Mouse (Mus musculus): ENCODE data around the gene Apeh. TPM values are rescaled to one million over a fixed set of nuclear protein-coding genes. Genes with fewer than 3 reads are reported as not detected.
"Not testable (repeated sequence)": the region's sequence is repeated elsewhere in the genome, so short reads cannot be mapped to it uniquely, and the experiment has no call there.

Gene Apeh
- polyA plus RNA-seq, 1 experiment from 2014 or later = 50.8 TPM

DNA sequence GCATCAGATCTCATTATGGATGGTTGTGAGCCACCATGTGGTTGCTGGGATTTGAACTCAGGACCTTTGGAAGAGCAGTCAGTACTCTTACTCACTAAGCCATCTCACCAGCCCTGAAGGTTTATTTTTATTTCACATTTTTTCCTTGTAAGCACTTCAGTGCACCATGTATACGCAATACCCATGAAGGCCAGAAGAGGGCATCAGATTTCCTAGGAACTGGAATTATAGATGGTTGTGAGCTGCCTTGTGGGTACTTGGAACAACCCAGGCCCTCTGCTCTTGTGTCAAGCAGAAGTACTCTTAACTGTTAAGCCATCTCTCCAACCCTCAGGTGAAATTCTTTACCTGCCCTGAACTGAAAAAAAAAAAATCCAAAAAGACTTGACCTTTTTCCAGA, 41.8 kb upstream of the Apeh start:
- no peak overlapping the region for H3K4me2 ChIP-seq (ENCODE audit: low read length)
- 30% methylated on average over 1 of the region's 1 CpGs for WGBS
- no peak overlapping the region for H3K9ac ChIP-seq (ENCODE audit: low read depth, low read length)
- H3K4me1 ChIP-seq (ENCODE audit: control insufficient read depth, insufficient read depth, low read length) = no peaks in the 10 kb centered on the region
- H3K27me3 ChIP-seq (ENCODE audit: control insufficient read depth, insufficient read depth, low read depth, low read length) = no peaks in the 10 kb centered on the region
- no peaks in the 10 kb centered on the region for H3K9me3 ChIP-seq (replicated peaks; ENCODE audit: control insufficient read depth, low read length, poor library complexity, severe bottlenecking)
- ATAC-seq = no peak
- H3K4me3 ChIP-seq (ENCODE audit: low read depth, low read length) = no peak overlapping the region
- no peak overlapping the region for H3K27ac ChIP-seq (ENCODE audit: low read length)
- peaks cover 11% of the 10 kb centered on the region for H3K36me3 ChIP-seq (ENCODE audit: control insufficient read depth, insufficient read depth, low read length)

DNA sequence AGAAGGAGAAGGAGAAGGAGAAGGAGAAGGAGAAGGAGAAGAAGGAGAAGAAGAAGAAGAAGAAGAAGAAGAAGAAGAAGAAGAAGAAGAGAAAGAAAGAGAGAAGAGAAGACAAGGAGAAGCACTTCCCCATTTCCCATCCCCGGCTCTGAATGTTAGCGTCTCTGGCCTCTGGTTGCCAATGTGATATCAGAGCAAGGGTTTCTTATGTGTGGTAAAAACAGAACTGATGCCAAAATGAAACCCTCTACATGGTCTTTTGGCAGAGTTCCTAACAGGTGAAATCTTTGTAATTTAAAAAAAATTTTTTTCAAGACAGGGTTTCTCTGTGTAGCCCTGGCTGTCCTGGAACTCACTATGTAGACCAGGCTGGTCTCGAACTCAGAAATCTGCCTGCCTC, 41.3 kb upstream of the Apeh start:
- not testable (repeated sequence) for H3K4me1 ChIP-seq (ENCODE audit: control insufficient read depth, insufficient read depth, low read length); H3K9me3 ChIP-seq (replicated peaks; ENCODE audit: control insufficient read depth, low read length, poor library complexity, severe bottlenecking); ATAC-seq; H3K27me3 ChIP-seq (ENCODE audit: control insufficient read depth, insufficient read depth, low read depth, low read length); H3K9ac ChIP-seq (ENCODE audit: low read depth, low read length); H3K4me2 ChIP-seq (ENCODE audit: low read length); H3K4me3 ChIP-seq (ENCODE audit: low read depth, low read length); H3K27ac ChIP-seq (ENCODE audit: low read length)
- peaks cover 11% of the 10 kb centered on the region for H3K36me3 ChIP-seq (ENCODE audit: control insufficient read depth, insufficient read depth, low read length)
- WGBS = 99% methylated on average over 3 of the region's 3 CpGs

DNA sequence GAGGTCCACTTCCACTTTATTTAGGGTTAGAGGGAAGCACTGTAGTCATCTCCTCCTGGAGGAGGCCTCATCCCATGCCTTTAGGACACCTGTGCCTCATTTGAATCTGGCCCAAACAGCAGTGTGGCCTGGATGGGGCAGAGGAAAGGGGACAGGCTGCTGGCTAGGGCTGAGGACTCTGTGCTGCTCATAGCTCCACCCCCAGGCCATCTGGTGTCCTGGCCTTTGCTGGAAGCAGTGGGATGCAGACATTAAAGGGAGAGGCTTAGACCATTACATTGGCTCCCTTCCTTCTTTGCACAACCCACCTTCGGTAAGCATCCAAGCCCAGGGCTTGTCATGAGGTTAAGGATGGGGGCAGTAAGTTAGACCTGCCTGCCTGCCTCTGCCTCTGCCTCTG, 39.1 kb upstream of the Apeh start:
- Histone ChIP-seq H3K27ac (ENCODE audit: low read length) (no peak overlapping the region), H3K4me1 (ENCODE audit: control insufficient read depth, insufficient read depth, low read length) (no peaks in the 10 kb centered on the region), H3K4me2 (ENCODE audit: low read length) (no peak overlapping the region), H3K9ac (ENCODE audit: low read depth, low read length) (no peak overlapping the region), H3K27me3 (ENCODE audit: control insufficient read depth, insufficient read depth, low read depth, low read length) (no peaks in the 10 kb centered on the region), H3K4me3 (ENCODE audit: low read depth, low read length) (no peak overlapping the region), H3K36me3 (ENCODE audit: control insufficient read depth, insufficient read depth, low read length) (peaks cover 2% of the 10 kb centered on the region; the same call in 1 of the 2 replicates), H3K9me3 (replicated peaks; ENCODE audit: control insufficient read depth, low read length, poor library complexity, severe bottlenecking) (no peaks in the 10 kb centered on the region)
- no peak for ATAC-seq
- WGBS = 67% methylated on average over 1 of the region's 1 CpGs

DNA sequence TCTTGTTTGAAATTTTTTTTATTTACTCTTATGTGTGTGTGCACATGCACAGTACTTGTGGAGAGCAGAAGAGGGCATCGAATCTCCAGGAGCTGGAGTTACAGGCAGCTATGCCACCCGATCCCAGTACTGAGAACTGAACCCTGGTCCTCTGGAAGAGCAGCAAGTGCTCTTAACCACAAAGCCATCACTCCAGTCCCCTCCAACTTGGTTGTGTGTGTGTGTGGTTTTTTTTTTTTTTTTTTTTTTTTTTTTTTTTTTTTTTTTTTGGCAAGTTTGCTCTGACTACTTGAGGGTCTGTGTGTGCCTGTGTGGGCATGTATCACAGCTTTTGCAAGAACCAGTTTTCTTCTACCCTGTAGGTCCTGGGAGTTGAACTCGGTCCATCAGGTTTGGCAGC, 38.0 kb upstream of the Apeh start:
- 90% methylated on average over 3 of the region's 3 CpGs for WGBS
- Histone ChIP-seq H3K9me3 (replicated peaks; ENCODE audit: control insufficient read depth, low read length, poor library complexity, severe bottlenecking) (no peaks in the 10 kb centered on the region), H3K4me2 (ENCODE audit: low read length) (no peak overlapping the region), H3K36me3 (ENCODE audit: control insufficient read depth, insufficient read depth, low read length) (peaks cover 2% of the 10 kb centered on the region; the same call in 1 of the 2 replicates), H3K4me1 (ENCODE audit: control insufficient read depth, insufficient read depth, low read length) (no peaks in the 10 kb centered on the region), H3K27me3 (ENCODE audit: control insufficient read depth, insufficient read depth, low read depth, low read length) (no peaks in the 10 kb centered on the region), H3K9ac (ENCODE audit: low read depth, low read length) (no peak overlapping the region), H3K4me3 (ENCODE audit: low read depth, low read length) (no peak overlapping the region), H3K27ac (ENCODE audit: low read length) (no peak overlapping the region)
- no peak for ATAC-seq

DNA sequence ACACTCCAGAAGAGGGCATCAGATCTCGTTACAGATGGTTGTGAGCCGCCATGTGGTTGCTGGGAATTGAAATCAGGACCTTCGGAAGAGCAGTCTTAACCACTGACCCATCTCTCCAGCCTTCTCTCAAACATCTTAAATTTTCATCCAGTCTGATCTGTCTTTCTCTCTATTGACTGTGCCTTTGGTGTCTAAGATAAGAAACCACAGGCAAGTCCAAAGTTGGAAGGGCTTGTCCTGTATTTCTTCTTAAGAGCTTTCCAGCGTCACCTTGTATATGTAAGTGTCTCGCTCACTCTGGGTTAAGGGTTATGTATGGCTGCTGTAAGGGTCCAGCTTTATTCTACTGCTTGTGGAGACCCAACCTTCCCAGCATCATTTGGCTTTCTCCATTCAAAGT, 37.1 kb upstream of the Apeh start:
- Histone ChIP-seq H3K27ac (ENCODE audit: low read length) (no peak overlapping the region), H3K4me1 (ENCODE audit: control insufficient read depth, insufficient read depth, low read length) (no peaks in the 10 kb centered on the region), H3K4me3 (ENCODE audit: low read depth, low read length) (no peak overlapping the region), H3K9me3 (replicated peaks; ENCODE audit: control insufficient read depth, low read length, poor library complexity, severe bottlenecking) (no peaks in the 10 kb centered on the region), H3K27me3 (ENCODE audit: control insufficient read depth, insufficient read depth, low read depth, low read length) (no peaks in the 10 kb centered on the region), H3K9ac (ENCODE audit: low read depth, low read length) (no peak overlapping the region), H3K36me3 (ENCODE audit: control insufficient read depth, insufficient read depth, low read length) (peaks cover 2% of the 10 kb centered on the region; the same call in 1 of the 2 replicates), H3K4me2 (ENCODE audit: low read length) (no peak overlapping the region)
- WGBS = 93% methylated on average over 5 of the region's 5 CpGs
- ATAC-seq = no peak

DNA sequence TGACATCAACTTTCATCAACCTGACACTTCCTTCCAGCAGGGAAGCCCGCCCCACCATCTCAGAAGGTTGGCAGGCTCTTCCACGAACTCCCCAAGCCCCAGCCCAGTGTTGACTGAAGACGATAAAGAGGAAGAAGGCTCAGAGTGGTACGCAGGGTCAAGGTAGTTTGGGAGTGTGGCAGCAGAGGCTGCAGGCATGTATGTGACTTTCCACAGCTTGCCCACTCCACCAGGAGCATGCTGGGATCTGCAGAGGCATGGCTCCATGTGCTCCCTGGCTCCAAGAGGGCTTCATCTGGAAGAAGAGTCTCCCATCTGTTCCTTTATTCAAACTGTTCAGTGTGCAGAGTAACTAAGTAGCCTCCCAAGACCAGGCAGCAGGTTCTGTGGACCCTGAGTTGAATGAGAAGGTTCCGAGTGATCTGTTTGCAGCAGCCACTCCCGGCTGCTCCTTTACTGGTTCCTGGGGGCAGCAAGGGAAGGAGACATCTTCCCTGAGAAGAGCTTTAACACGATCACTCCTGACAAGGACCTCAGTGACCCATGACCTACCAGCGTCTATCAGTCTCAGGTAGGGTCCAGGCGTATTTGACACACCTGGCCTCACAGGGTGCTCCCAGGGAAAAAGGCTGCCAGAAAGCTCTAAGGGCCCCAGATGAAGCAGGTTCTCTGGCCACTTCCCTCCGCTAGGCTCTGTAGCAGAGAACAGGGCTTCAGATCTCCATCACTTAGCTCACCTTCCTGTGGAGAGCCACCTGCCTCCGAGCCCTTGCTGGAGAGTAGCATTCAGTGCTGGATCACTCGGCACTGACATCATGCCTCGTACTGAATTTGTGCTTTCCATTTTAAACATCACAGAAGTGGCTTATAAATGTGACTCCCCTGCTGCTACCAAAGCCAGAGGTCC, 34.9 kb upstream of the Apeh start:
- Histone ChIP-seq H3K4me2 (ENCODE audit: low read length) (no peak overlapping the region), H3K9ac (ENCODE audit: low read depth, low read length) (no peak overlapping the region), H3K27ac (ENCODE audit: low read length) (no peak overlapping the region), H3K4me3 (ENCODE audit: low read depth, low read length) (no peak overlapping the region), H3K36me3 (ENCODE audit: control insufficient read depth, insufficient read depth, low read length) (peaks cover 10% of the 10 kb centered on the region), H3K27me3 (ENCODE audit: control insufficient read depth, insufficient read depth, low read depth, low read length) (no peaks in the 10 kb centered on the region), H3K4me1 (ENCODE audit: control insufficient read depth, insufficient read depth, low read length) (no peaks in the 10 kb centered on the region), H3K9me3 (replicated peaks; ENCODE audit: control insufficient read depth, low read length, poor library complexity, severe bottlenecking) (no peaks in the 10 kb centered on the region)
- WGBS = 83% methylated on average over 13 of the region's 13 CpGs
- ATAC-seq = no peak

DNA sequence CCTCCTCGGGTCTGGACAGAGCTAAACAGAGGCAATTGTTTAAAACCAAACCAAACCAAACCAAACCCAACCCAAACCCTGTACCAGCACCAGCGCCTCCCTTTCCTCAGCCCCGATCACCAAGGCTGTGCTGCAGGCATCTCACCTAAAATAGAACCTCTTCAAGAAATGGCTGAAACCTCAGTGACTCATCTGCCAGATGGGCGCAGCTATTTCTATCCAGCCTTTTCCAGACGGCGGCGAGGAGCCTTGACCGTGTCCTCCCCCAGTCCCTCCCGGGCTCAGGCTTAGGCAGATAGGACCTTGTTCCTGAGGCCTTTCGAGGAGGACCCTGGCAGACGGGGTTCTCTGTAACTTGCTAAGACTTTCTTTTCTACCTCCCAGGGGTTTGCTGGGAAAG, 33.8 kb upstream of the Apeh start:
- Histone ChIP-seq H3K27me3 (ENCODE audit: control insufficient read depth, insufficient read depth, low read depth, low read length) (no peaks in the 10 kb centered on the region), H3K9me3 (replicated peaks; ENCODE audit: control insufficient read depth, low read length, poor library complexity, severe bottlenecking) (no peaks in the 10 kb centered on the region), H3K36me3 (ENCODE audit: control insufficient read depth, insufficient read depth, low read length) (peaks cover 10% of the 10 kb centered on the region), H3K4me1 (ENCODE audit: control insufficient read depth, insufficient read depth, low read length) (no peaks in the 10 kb centered on the region), H3K9ac (ENCODE audit: low read depth, low read length) (no peak overlapping the region), H3K27ac (ENCODE audit: low read length) (no peak overlapping the region), H3K4me2 (ENCODE audit: low read length) (no peak overlapping the region), H3K4me3 (ENCODE audit: low read depth, low read length) (no peak overlapping the region)
- no peak for ATAC-seq
- WGBS = 91% methylated on average over 11 of the region's 11 CpGs

DNA sequence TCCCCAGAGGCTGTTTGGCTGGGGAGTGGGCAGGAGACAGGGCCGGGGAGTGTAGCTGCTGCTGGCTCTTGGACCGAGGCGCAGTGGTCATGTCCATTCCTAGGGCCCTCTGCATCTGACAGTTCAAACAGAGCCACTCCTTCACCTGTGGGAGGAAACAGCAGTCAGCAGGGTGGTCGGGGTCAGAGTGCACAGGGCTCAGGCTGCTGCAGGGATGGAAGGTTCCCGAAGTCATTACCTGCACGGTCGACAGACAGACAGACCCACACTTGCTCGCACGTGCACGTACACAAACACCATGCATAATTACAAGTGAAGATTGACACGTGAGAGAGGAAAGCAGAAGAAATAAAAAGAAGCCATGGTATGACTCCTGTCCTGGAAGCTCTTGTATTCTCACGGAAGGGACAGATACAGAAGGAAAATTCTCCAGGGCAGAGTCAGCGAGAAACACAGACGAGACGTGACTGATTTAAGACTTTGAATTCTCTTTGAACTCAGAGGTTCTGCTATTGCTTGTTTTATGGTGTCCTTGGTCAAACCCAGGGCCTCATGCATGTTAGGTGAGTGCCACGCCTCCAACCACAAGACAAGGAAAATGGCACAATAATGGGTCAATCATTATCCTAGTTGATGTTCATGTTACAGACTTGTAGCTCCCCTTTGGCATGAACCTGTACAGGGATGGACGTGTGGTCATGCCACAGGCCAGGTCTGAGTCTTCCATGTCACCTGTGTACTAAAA, 32.2 kb upstream of the Apeh start:
- no peak overlapping the region for H3K4me3 ChIP-seq (ENCODE audit: low read depth, low read length)
- no peaks in the 10 kb centered on the region for H3K27me3 ChIP-seq (ENCODE audit: control insufficient read depth, insufficient read depth, low read depth, low read length)
- H3K4me2 ChIP-seq (ENCODE audit: low read length) = no peak overlapping the region
- ATAC-seq = no peak
- peaks cover 9% of the 10 kb centered on the region for H3K36me3 ChIP-seq (ENCODE audit: control insufficient read depth, insufficient read depth, low read length)
- H3K27ac ChIP-seq (ENCODE audit: low read length) = no peak overlapping the region
- H3K9me3 ChIP-seq (replicated peaks; ENCODE audit: control insufficient read depth, low read length, poor library complexity, severe bottlenecking) = no peaks in the 10 kb centered on the region
- no peaks in the 10 kb centered on the region for H3K4me1 ChIP-seq (ENCODE audit: control insufficient read depth, insufficient read depth, low read length)
- H3K9ac ChIP-seq (ENCODE audit: low read depth, low read length) = no peak overlapping the region
- WGBS = 86% methylated on average over 17 of the region's 17 CpGs

DNA sequence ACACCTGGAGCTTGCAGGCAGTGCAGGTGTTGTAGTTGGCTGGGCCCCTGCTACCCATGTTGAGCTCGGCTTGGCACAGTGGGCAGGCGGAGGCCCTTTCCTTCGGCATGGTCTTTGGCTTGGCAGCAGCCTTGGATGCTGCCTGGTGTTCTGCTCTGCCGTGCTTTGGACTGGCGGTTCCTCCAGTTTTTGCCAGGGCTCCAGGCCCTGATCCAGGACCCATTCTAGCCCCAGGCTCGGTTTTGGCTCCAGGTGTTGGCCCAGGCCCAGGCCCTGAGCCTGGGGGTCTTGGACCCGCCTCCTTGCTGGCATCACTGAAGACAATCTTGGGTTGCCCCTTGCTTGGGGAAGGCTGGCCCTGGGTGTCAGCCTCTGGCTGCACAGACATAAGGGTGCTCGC, 31.3 kb upstream of the Apeh start:
- 87% methylated on average over 8 of the region's 8 CpGs for WGBS
- ATAC-seq = no peak
- H3K4me2 ChIP-seq (ENCODE audit: low read length) = no peak overlapping the region

More for the DNA sequence above, 31.3 kb upstream of the Apeh start:
- Histone ChIP-seq H3K4me1 (ENCODE audit: control insufficient read depth, insufficient read depth, low read length) (no peaks in the 10 kb centered on the region), H3K9me3 (replicated peaks; ENCODE audit: control insufficient read depth, low read length, poor library complexity, severe bottlenecking) (no peaks in the 10 kb centered on the region), H3K4me3 (ENCODE audit: low read depth, low read length) (no peak overlapping the region), H3K9ac (ENCODE audit: low read depth, low read length) (no peak overlapping the region), H3K36me3 (ENCODE audit: control insufficient read depth, insufficient read depth, low read length) (peaks cover 10% of the 10 kb centered on the region), H3K27ac (ENCODE audit: low read length) (no peak overlapping the region), H3K27me3 (ENCODE audit: control insufficient read depth, insufficient read depth, low read depth, low read length) (no peaks in the 10 kb centered on the region)
